Mouse (Mus musculus) kidney, embryonic 14.5 days (tissue): ENCODE measurements around the gene Esr1. TPM values are rescaled to one million over a fixed set of nuclear protein-coding genes. Genes with fewer than 3 reads are reported as not detected.

ENCODE experiments used
- ATAC-seq: fragments of 200-750 bp; cut with Nextera tagmentation; 2 replicates; pipeline ENCODE4 v1.8.0; 2017; ENCODE audit warnings: moderate number of reproducible peaks, mild to moderate bottlenecking, moderate TSS enrichment, moderate library complexity; ENCODE audit not compliant: low FRiP score, low TSS enrichment
- H3K27ac ChIP-seq: fragments of 300-500 bp; sonication (generic); 2 replicates; pipeline ENCODE4 v1.5.1; 2014; ENCODE audit warnings: low read depth, mild to moderate bottlenecking, low read length, moderate library complexity, mixed read lengths
- H3K27me3 ChIP-seq: fragments of 300-500 bp; sonication (generic); 2 replicates; pipeline ENCODE4 v1.6.1; 2014; ENCODE audit warnings: mild to moderate bottlenecking, low read length; ENCODE audit not compliant: control insufficient read depth, insufficient read depth
- H3K36me3 ChIP-seq: fragments of 300-500 bp; sonication (generic); 2 replicates; pipeline ENCODE4 v1.6.1; 2014; ENCODE audit warnings: low read length, mixed read lengths; ENCODE audit not compliant: control insufficient read depth, insufficient read depth
- H3K4me1 ChIP-seq: fragments of 300-500 bp; sonication (generic); 2 replicates; pipeline ENCODE4 v1.6.1; 2014; ENCODE audit warnings: low read length, mixed read lengths; ENCODE audit not compliant: control insufficient read depth, insufficient read depth
- H3K4me2 ChIP-seq: fragments of 300-500 bp; sonication (generic); replicated peaks from 2 replicates; pipeline ENCODE4 v1.6.1; 2014; ENCODE audit warnings: low read depth, mild to moderate bottlenecking, low read length
- H3K4me3 ChIP-seq: fragments of 300-500 bp; sonication (generic); 2 replicates; pipeline ENCODE4 v1.5.1; 2014; ENCODE audit warnings: mild to moderate bottlenecking, low read length
- H3K9ac ChIP-seq: fragments of 300-500 bp; sonication (generic); 2 replicates; pipeline ENCODE4 v1.6.1; 2014; ENCODE audit warnings: low read depth, mild to moderate bottlenecking, low read length, moderate library complexity
- H3K9me3 ChIP-seq: fragments of 300-500 bp; sonication (generic); 2 replicates; pipeline ENCODE4 v1.6.1; 2016; ENCODE audit warnings: low read length; ENCODE audit not compliant: control insufficient read depth
- WGBS: fragments of 180-500 bp; shearing (Covaris S2); extraction: QIAGEN DNeasy Blood & Tissue Kit; methylation state at CpG from one replicate; pipeline ENCODE4 v1.1.7; 2014; 5-methylcytosine and 5-hydroxymethylcytosine counted together
- polyA plus RNA-seq: library from polyadenylated mRNA; unstranded; fragments of >200 nt; fragmentation: Nextera tagmentation; extraction: Ambion mirVana; gene quantifications from 2 replicates; pipeline ENCODE4 v1.2.1, GENCODE M21; 2014

The Esr1 gene
- polyA plus RNA-seq, 1 experiment from 2014 or later, result 2.1 TPM

- Histone ChIP-seq H3K9me3 (no peaks in the 10 kb centered on the region), H3K27ac (no peak overlapping the region), H3K4me3 (no peak overlapping the region), H3K27me3 (no peaks in the 10 kb centered on the region), H3K4me2 (no peak overlapping the region), H3K36me3 (no peaks in the 10 kb centered on the region), H3K9ac (no peak overlapping the region), H3K4me1 (no peaks in the 10 kb centered on the region)
- no peak for ATAC-seq
- WGBS, result 70% methylated on average over 3 of the region's 3 CpGs
Measured at GRCm38 (mm10) chr10:4885506-4885905, 274.1 kb downstream of the Esr1 start.

- WGBS, result 84% methylated on average over 8 of the region's 8 CpGs
- no peak overlapping the region for H3K27ac ChIP-seq
- no peaks in the 10 kb centered on the region for H3K9me3 ChIP-seq
- no peak overlapping the region for H3K9ac ChIP-seq
- no peaks in the 10 kb centered on the region for H3K4me1 ChIP-seq
- no peaks in the 10 kb centered on the region for H3K36me3 ChIP-seq
- no peak overlapping the region for H3K4me2 ChIP-seq
- H3K27me3 ChIP-seq, result no peaks in the 10 kb centered on the region
- no peak overlapping the region for H3K4me3 ChIP-seq
- no peak for ATAC-seq
Measured at GRCm38 (mm10) chr10:4885961-4886360, 274.6 kb downstream of the Esr1 start.

GRCm38 (mm10) chr10:4893475-4893874 lies 282.1 kb downstream of the Esr1 start:
- no peak overlapping the region for H3K9ac ChIP-seq
- H3K9me3 ChIP-seq, result no peaks in the 10 kb centered on the region
- no peak overlapping the region for H3K27ac ChIP-seq
- WGBS, result 53% methylated on average over 1 of the region's 1 CpGs
- H3K36me3 ChIP-seq, result no peaks in the 10 kb centered on the region
- no peaks in the 10 kb centered on the region for H3K4me1 ChIP-seq
- no peak overlapping the region for H3K4me2 ChIP-seq
- no peak overlapping the region for H3K4me3 ChIP-seq
- no peaks in the 10 kb centered on the region for H3K27me3 ChIP-seq
- ATAC-seq, result no peak

- Histone ChIP-seq H3K4me2 (no peak overlapping the region), H3K9ac (no peak overlapping the region), H3K36me3 (no peaks in the 10 kb centered on the region), H3K4me3 (no peak overlapping the region), H3K27ac (no peak overlapping the region), H3K9me3 (no peaks in the 10 kb centered on the region), H3K27me3 (no peaks in the 10 kb centered on the region), H3K4me1 (no peaks in the 10 kb centered on the region)
- 65% methylated on average over 4 of the region's 4 CpGs for WGBS
- ATAC-seq, result no peak
Measured at GRCm38 (mm10) chr10:4897789-4898188, 286.4 kb downstream of the Esr1 start.

- no peaks in the 10 kb centered on the region for H3K27me3 ChIP-seq
- H3K4me2 ChIP-seq, result no peak overlapping the region
- H3K36me3 ChIP-seq, result no peaks in the 10 kb centered on the region
- no peak overlapping the region for H3K9ac ChIP-seq
- no peak overlapping the region; the same call in 1 of the 2 replicates for H3K27ac ChIP-seq
- 54% methylated on average over 7 of the region's 7 CpGs for WGBS
- ATAC-seq, result no peak
- H3K9me3 ChIP-seq, result no peaks in the 10 kb centered on the region
- H3K4me3 ChIP-seq, result no peak overlapping the region
- no peaks in the 10 kb centered on the region for H3K4me1 ChIP-seq
Measured at GRCm38 (mm10) chr10:4900324-4900723, 288.9 kb downstream of the Esr1 start.

GRCm38 (mm10) chr10:4909271-4909670 lies 297.9 kb downstream of the Esr1 start:
- Histone ChIP-seq H3K27me3 (no peaks in the 10 kb centered on the region), H3K9ac (no peak overlapping the region), H3K27ac (no peak overlapping the region), H3K4me1 (no peaks in the 10 kb centered on the region), H3K9me3 (no peaks in the 10 kb centered on the region), H3K36me3 (no peaks in the 10 kb centered on the region), H3K4me3 (no peak overlapping the region), H3K4me2 (no peak overlapping the region)
- no peak for ATAC-seq
- 84% methylated on average over 2 of the region's 2 CpGs for WGBS

- WGBS, result 84% methylated on average over 4 of the region's 4 CpGs
- Histone ChIP-seq H3K4me3 (no peak overlapping the region), H3K9ac (no peak overlapping the region), H3K9me3 (no peaks in the 10 kb centered on the region), H3K4me1 (no peaks in the 10 kb centered on the region), H3K27ac (no peak overlapping the region), H3K36me3 (no peaks in the 10 kb centered on the region), H3K27me3 (no peaks in the 10 kb centered on the region), H3K4me2 (no peak overlapping the region)
- no peak for ATAC-seq
Measured at GRCm38 (mm10) chr10:4910451-4910850, 299.1 kb downstream of the Esr1 start.

GRCm38 (mm10) chr10:4919046-4919445 lies 307.7 kb downstream of the Esr1 start:
- no peaks in the 10 kb centered on the region for H3K4me1 ChIP-seq
- no peak overlapping the region for H3K4me3 ChIP-seq
- no peak overlapping the region for H3K27ac ChIP-seq
- no peak for ATAC-seq
- H3K9ac ChIP-seq, result no peak overlapping the region
- H3K36me3 ChIP-seq, result no peaks in the 10 kb centered on the region
- no peaks in the 10 kb centered on the region for H3K27me3 ChIP-seq
- WGBS, result 83% methylated on average over 4 of the region's 4 CpGs
- H3K9me3 ChIP-seq, result no peaks in the 10 kb centered on the region
- H3K4me2 ChIP-seq, result no peak overlapping the region

- Histone ChIP-seq H3K4me3 (no peak overlapping the region), H3K9ac (no peak overlapping the region), H3K36me3 (no peaks in the 10 kb centered on the region), H3K4me1 (no peaks in the 10 kb centered on the region), H3K9me3 (no peaks in the 10 kb centered on the region), H3K27me3 (no peaks in the 10 kb centered on the region), H3K4me2 (no peak overlapping the region), H3K27ac (no peak overlapping the region)
- 69% methylated on average over 2 of the region's 2 CpGs for WGBS
- no peak for ATAC-seq
Measured at GRCm38 (mm10) chr10:4923616-4924015, 312.2 kb downstream of the Esr1 start.

- Histone ChIP-seq H3K27me3 (no peaks in the 10 kb centered on the region), H3K9me3 (no peaks in the 10 kb centered on the region), H3K4me3 (no peak overlapping the region), H3K4me1 (no peaks in the 10 kb centered on the region), H3K36me3 (no peaks in the 10 kb centered on the region), H3K27ac (no peak overlapping the region), H3K9ac (no peak overlapping the region), H3K4me2 (no peak overlapping the region)
- 81% methylated on average over 2 of the region's 2 CpGs for WGBS
- ATAC-seq, result no peak
Measured at GRCm38 (mm10) chr10:4924391-4924790, 313.0 kb downstream of the Esr1 start.
